Mouse (Mus musculus) kidney, adult 9 months (tissue): ENCODE data around the gene Adcy10.
A peak's percentile ranks its signal among the peaks of the same experiment; 100 is the strongest.

Source experiments
- DNase-seq: peaks from one replicate; pipeline ENCODE4 v3.0.0; 2022

Adcy10 gene

DNA sequence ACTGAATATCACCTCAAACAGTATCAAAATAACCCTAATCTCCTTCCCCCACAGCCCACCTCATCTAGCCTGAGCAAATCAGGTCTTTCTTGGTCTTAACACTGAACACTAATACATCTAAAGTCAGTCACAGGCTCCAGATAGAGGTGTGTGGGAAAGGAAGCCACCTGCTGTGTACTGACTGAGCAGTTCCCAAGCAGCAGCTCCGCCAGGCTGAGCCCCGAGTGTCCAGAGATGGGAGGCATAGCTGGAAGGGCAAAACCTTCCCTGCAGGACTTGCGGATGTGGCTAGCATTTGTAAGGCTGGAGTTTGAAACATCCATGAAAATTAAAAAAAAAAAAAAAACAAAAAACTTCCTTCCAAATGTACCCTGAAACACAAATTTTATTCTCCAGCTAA lies 120.1 kb downstream of the Adcy10 start:
- DNase-seq = no peak

GRCm38 (mm10) chr1:165605774-165606173 lies 120.8 kb downstream of the Adcy10 start:
- DNase-seq = no peak

DNA sequence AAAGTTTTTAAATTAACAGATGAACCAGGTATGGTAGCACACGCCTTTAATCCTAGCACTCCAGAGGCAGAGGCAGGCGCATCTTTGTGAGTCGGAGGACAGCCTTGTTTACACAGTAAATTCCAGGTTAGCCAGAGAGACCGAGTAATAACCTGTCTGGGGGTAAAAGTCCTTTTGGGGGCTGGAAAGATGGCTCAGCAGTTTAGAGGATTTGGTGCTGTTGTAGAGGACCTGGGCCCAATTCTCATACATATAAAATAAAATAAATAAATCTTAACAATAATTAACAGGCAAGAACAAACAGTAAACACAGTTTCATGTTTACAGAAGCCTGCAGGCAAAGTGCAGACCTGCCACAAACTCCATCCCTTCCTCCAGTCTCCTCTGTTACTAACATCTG lies 123.9 kb downstream of the Adcy10 start:
- DNase-seq = no peak

GRCm38 (mm10) chr1:165609495-165610320 lies 124.7 kb downstream of the Adcy10 start:
- DNase-seq = no peak

- no peak for DNase-seq
These were observed 125.5 kb downstream of the Adcy10 start for GRCm38 (mm10) chr1:165610321-165610999.

DNA sequence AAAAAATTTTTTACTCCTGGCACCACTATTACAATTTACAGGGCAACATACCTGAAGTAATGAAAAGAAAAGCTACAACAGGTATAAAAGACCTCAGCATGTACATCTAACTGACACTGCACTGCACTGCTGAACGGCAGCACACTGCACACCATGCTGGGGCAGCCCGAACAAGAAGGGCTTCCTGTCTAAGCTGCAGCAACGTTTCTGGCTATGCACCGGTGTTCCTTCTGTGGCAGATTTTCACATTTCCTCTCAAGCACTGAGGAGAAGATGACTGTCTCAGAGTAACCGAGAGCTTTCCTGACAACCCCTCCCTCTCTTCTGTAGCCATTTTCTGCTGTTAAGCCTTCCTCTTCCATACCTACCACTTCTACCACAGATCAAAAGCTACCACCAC lies 127.7 kb downstream of the Adcy10 start:
- no peak for DNase-seq

DNA sequence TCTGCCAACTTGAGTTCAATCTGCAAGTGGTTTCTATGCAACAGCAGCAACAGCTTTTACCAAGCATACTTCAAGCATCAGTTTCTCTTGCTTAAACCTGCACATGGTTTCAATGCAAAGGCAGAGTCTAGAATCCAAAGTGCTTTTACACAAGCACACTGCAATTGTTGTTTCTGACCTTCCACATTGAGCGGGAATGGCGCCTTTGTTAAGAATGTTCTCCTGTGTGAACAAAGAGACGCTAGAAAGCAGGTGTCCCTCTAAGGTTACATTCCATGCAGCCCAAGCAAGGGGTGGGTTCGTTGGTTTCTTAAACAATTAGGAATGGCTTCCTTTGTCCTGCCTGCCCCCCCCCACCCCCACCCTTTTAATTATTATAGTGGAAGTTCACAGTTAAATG lies 128.9 kb downstream of the Adcy10 start:
- no peak for DNase-seq

- DNase-seq = no peak
These were observed 129.8 kb downstream of the Adcy10 start for GRCm38 (mm10) chr1:165614793-165615192.

DNA sequence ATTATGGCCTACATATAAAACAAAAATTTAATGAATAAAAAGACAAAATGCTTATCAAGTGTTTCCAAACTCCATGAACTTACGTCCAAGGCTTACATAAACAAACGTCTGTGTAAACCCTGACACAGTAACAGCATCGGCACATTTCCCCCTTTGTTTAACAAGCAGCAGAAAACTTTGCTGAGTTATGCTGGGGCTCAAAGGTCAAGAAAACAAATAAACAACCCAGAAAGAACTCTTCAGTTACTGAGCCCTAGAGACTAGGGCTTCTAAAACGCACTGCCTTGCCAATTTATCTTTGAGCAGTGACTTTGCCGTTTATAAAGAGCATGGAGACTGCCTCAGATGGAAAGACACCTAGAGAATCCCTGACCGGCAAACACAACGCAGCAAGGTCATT lies 131.7 kb downstream of the Adcy10 start:
- peak; percentile 60 for DNase-seq

GRCm38 (mm10) chr1:165617166-165617891 lies 132.3 kb downstream of the Adcy10 start:
- DNase-seq = peak; percentile 78

DNA sequence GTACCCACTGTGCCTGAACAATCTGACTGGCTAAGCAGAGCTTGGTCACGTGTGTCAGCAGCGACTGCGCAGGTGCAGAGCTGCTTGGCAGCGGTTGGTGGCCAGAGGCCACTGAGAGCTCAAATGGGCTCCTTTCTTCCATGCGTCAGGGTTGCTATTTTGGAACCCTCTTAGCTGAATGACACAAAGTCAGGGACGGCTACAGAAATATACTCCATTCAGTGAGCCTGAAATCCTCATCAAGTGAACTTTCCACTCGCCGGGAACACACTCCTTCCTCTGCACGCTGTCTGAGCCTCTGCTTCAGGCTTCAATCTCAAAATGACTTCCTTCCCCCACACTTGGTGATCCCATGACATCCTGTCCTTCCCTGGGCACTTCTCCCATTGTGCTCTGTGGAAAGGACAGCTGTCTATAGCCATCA lies 133.2 kb downstream of the Adcy10 start:
- peak; percentile 39 for DNase-seq

DNA sequence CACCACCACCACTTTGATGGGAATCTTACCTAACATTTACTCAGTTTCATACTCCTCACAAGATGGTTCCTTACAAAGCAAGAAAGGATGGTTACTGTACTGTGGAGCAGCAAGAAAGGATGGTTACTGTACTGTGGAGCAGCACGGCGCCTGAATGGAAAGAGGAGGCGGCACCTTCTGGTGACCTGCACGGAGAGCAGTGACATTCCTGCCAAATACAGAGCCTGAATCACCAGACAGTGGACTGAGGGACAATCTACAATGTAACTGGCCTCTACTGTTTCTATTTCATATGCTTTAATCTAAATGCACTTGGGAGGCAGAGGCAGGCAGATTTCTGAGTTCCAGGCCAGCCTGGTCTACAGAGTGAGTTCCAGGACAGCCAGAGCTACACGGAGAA lies 140.1 kb downstream of the Adcy10 start:
- DNase-seq = no peak

DNA sequence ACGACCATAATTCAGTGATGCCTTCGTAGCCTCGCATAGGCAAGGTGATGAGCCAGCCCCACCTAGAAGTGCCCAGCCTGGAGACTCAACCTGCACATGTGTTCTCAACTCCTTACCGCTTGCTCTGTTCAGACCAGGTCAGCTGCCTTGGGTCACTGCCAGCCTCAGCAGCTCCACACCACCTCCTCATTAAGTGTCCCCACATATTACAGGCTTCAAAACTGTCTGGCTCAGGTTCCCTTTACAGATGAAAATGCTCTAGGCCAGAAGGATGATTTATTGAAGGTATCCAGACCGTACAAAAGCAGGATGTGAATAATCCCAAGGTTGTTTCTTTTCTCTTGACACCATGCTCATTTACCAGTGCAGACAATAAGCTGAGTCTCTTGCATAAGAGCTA lies 140.9 kb downstream of the Adcy10 start:
- DNase-seq = peak; percentile 35
